Mouse (Mus musculus) testis, adult 2 months (tissue): ENCODE measurements around the gene Milr1.

ENCODE experiments used
- CTCF ChIP-seq: fragments of 200-500 bp; IDR thresholded peaks from 2 replicates; pipeline ENCODE4 v1.5.1; 2012; ENCODE audit warnings: low read depth, mild to moderate bottlenecking, inconsistent platforms, low read length, moderate library complexity; ENCODE audit not compliant: control insufficient read depth, insufficient read depth, insufficient replicate concordance
- POLR2A ChIP-seq: fragments of 200-500 bp; IDR thresholded peaks from 2 replicates; pipeline ENCODE4 v1.6.1; 2012; ENCODE audit warnings: low read depth, mild to moderate bottlenecking, inconsistent platforms, low read length, moderate library complexity; ENCODE audit not compliant: control insufficient read depth

GRCm38 (mm10) chr11:106716568-106716967 lies 34.5 kb upstream of the Milr1 start:
- TF ChIP-seq CTCF: no peak
- TF ChIP-seq POLR2A: no peak
